Mouse (Mus musculus): ENCODE results near the gene Olfr1048. TPM values are rescaled to one million over a fixed set of nuclear protein-coding genes. Genes with fewer than 3 reads are reported as not detected.

Gene Olfr1048
- polyA plus RNA-seq, 1 experiment from 2014 or later = not detected

Other genes with a start within 250 kb of the Olfr1048 start
- gene Olfr1031, start 250.0 kb downstream of the Olfr1048 start, polyA plus RNA-seq (2014; fragmentation: Nextera tagmentation; extraction: Ambion mirVana) = not detected in 2 replicates
- not detected in 2 replicates for gene Olfr1032, start 234.7 kb downstream of the Olfr1048 start, polyA plus RNA-seq (2014; fragmentation: Nextera tagmentation; extraction: Ambion mirVana)
- 0.06 TPM in 1 of 2 replicates, not detected in the other for gene Olfr1033, start 219.7 kb downstream of the Olfr1048 start, polyA plus RNA-seq (2014; fragmentation: Nextera tagmentation; extraction: Ambion mirVana)
- gene Olfr1034, start 194.4 kb downstream of the Olfr1048 start, polyA plus RNA-seq (2014; fragmentation: Nextera tagmentation; extraction: Ambion mirVana) = 0.10 TPM in 1 of 2 replicates, not detected in the other
- gene Olfr1036, start 166.3 kb downstream of the Olfr1048 start, polyA plus RNA-seq (2014; fragmentation: Nextera tagmentation; extraction: Ambion mirVana) = not detected in 2 replicates
- gene Olfr1037, start 152.9 kb downstream of the Olfr1048 start, polyA plus RNA-seq (2014; fragmentation: Nextera tagmentation; extraction: Ambion mirVana) = not detected in 2 replicates
- not detected in 2 replicates for gene Olfr1039, start 104.4 kb downstream of the Olfr1048 start, polyA plus RNA-seq (2014; fragmentation: Nextera tagmentation; extraction: Ambion mirVana)
- gene Olfr1040, start 93.6 kb downstream of the Olfr1048 start, polyA plus RNA-seq (2014; fragmentation: Nextera tagmentation; extraction: Ambion mirVana) = not detected in 2 replicates
- not detected in 2 replicates for gene Olfr1042, start 78.5 kb downstream of the Olfr1048 start, polyA plus RNA-seq (2014; fragmentation: Nextera tagmentation; extraction: Ambion mirVana)
- gene Olfr1043, start 72.8 kb downstream of the Olfr1048 start, polyA plus RNA-seq (2014; fragmentation: Nextera tagmentation; extraction: Ambion mirVana) = not detected in 2 replicates
- gene Olfr1044, start 62.5 kb downstream of the Olfr1048 start, polyA plus RNA-seq (2014; fragmentation: Nextera tagmentation; extraction: Ambion mirVana) = not detected in 2 replicates
- gene Olfr52, start 54.6 kb downstream of the Olfr1048 start, polyA plus RNA-seq (2014; fragmentation: Nextera tagmentation; extraction: Ambion mirVana) = not detected in 2 replicates
- not detected in 2 replicates for gene Olfr1045, start 37.3 kb downstream of the Olfr1048 start, polyA plus RNA-seq (2014; fragmentation: Nextera tagmentation; extraction: Ambion mirVana)
- gene Olfr1046, start 21.0 kb downstream of the Olfr1048 start, polyA plus RNA-seq (2014; fragmentation: Nextera tagmentation; extraction: Ambion mirVana) = not detected in 2 replicates
- not detected in 2 replicates for gene Olfr1047, start 8.9 kb downstream of the Olfr1048 start, polyA plus RNA-seq (2014; fragmentation: Nextera tagmentation; extraction: Ambion mirVana)
- gene Olfr1049, start 18.0 kb upstream of the Olfr1048 start, polyA plus RNA-seq (2014; fragmentation: Nextera tagmentation; extraction: Ambion mirVana) = not detected in 2 replicates
- gene Olfr1051, start 38.8 kb upstream of the Olfr1048 start, polyA plus RNA-seq (2014; fragmentation: Nextera tagmentation; extraction: Ambion mirVana) = not detected in 2 replicates
- gene Olfr1052, start 52.2 kb upstream of the Olfr1048 start, polyA plus RNA-seq (2014; fragmentation: Nextera tagmentation; extraction: Ambion mirVana) = not detected in 2 replicates
- gene Olfr1053, start 75.0 kb upstream of the Olfr1048 start, polyA plus RNA-seq (2014; fragmentation: Nextera tagmentation; extraction: Ambion mirVana) = not detected in 2 replicates
- not detected in 2 replicates for gene Olfr1054, start 95.1 kb upstream of the Olfr1048 start, polyA plus RNA-seq (2014; fragmentation: Nextera tagmentation; extraction: Ambion mirVana)
- gene Olfr1055, start 110.0 kb upstream of the Olfr1048 start, polyA plus RNA-seq (2014; fragmentation: Nextera tagmentation; extraction: Ambion mirVana) = not detected in 2 replicates
- gene Olfr1056, start 122.2 kb upstream of the Olfr1048 start, polyA plus RNA-seq (2014; fragmentation: Nextera tagmentation; extraction: Ambion mirVana) = not detected in 2 replicates
- gene Olfr1057, start 138.1 kb upstream of the Olfr1048 start, polyA plus RNA-seq (2014; fragmentation: Nextera tagmentation; extraction: Ambion mirVana) = not detected in 2 replicates
- 0.15 TPM in 1 of 2 replicates, not detected in the other for gene Olfr1058, start 148.3 kb upstream of the Olfr1048 start, polyA plus RNA-seq (2014; fragmentation: Nextera tagmentation; extraction: Ambion mirVana)
- not detected in 2 replicates for gene Olfr1061, start 173.8 kb upstream of the Olfr1048 start, polyA plus RNA-seq (2014; fragmentation: Nextera tagmentation; extraction: Ambion mirVana)
- gene Olfr1062, start 186.5 kb upstream of the Olfr1048 start, polyA plus RNA-seq (2014; fragmentation: Nextera tagmentation; extraction: Ambion mirVana) = not detected in 2 replicates
- not detected in 2 replicates for gene Olfr1065, start 210.3 kb upstream of the Olfr1048 start, polyA plus RNA-seq (2014; fragmentation: Nextera tagmentation; extraction: Ambion mirVana)
- not detected in 2 replicates for gene Olfr1066, start 216.0 kb upstream of the Olfr1048 start, polyA plus RNA-seq (2014; fragmentation: Nextera tagmentation; extraction: Ambion mirVana)
- gene Olfr228, start 247.1 kb upstream of the Olfr1048 start, polyA plus RNA-seq (2014; fragmentation: Nextera tagmentation; extraction: Ambion mirVana) = not detected in 2 replicates

All from embryonic facial prominence, embryonic 11.5 days (tissue).